Mouse (Mus musculus) intestine, postnatal 0 days (tissue): ENCODE measurements at regions not wholly inside any gene's neighbourhood (a gene's known extent, or its start where the extent isn't known, plus 50 kb on each side); places are given as distances from the start of the nearest gene placed in this dataset.

ENCODE experiments used
- ATAC-seq: fragments of 200-750 bp; cut with Nextera tagmentation; 2 replicates; pipeline ENCODE4 v1.8.0; 2017; ENCODE audit warnings: mild to moderate bottlenecking, moderate TSS enrichment, moderate library complexity
- H3K27ac ChIP-seq: fragments of 300-500 bp; sonication (generic); 2 replicates; pipeline ENCODE4 v1.5.1; 2014; ENCODE audit warnings: mild to moderate bottlenecking, low read depth, low read length, moderate library complexity
- H3K27me3 ChIP-seq: fragments of 300-500 bp; sonication (generic); replicated peaks from 2 replicates; pipeline ENCODE4 v1.6.1; 2014; ENCODE audit warnings: low read length, mixed read lengths; ENCODE audit not compliant: control insufficient read depth, insufficient read depth
- H3K36me3 ChIP-seq: fragments of 300-500 bp; sonication (generic); 2 replicates; pipeline ENCODE4 v1.6.1; 2014; ENCODE audit warnings: mild to moderate bottlenecking, moderate library complexity; ENCODE audit not compliant: control insufficient read depth, insufficient read depth
- H3K4me1 ChIP-seq: fragments of 300-500 bp; sonication (generic); replicated peaks from 2 replicates; pipeline ENCODE4 v1.6.1; 2014; ENCODE audit warnings: antibody characterized with exemption, low read length, mixed read lengths; ENCODE audit not compliant: control insufficient read depth, insufficient read depth
- H3K4me2 ChIP-seq: fragments of 300-500 bp; sonication (generic); replicated peaks from 2 replicates; pipeline ENCODE4 v1.6.1; 2014; ENCODE audit warnings: low read depth, mild to moderate bottlenecking, moderate library complexity
- H3K4me3 ChIP-seq: fragments of 300-500 bp; sonication (generic); 2 replicates; pipeline ENCODE4 v1.5.1; 2014; ENCODE audit warnings: low read depth, low read length
- H3K9ac ChIP-seq: fragments of 300-500 bp; sonication (generic); 2 replicates; pipeline ENCODE4 v1.6.1; 2014; ENCODE audit warnings: mild to moderate bottlenecking, low read depth, low read length
- H3K9me3 ChIP-seq: fragments of 300-500 bp; sonication (generic); 2 replicates; pipeline ENCODE4 v1.6.1; 2016; ENCODE audit warnings: mixed run types; ENCODE audit not compliant: control insufficient read depth
- CTCF ChIP-seq: sonication (generic); IDR thresholded peaks from 2 replicates; pipeline ENCODE4 v1.5.1; 2016; ENCODE audit warnings: low read depth, mild to moderate bottlenecking, control low read depth, antibody characterized with exemption, moderate library complexity
- WGBS: fragments of 180-500 bp; shearing (Covaris S2); extraction: QIAGEN DNeasy Blood & Tissue Kit; methylation state at CpG from one replicate; pipeline ENCODE4 v1.1.7; 2014; 5-methylcytosine and 5-hydroxymethylcytosine counted together

GRCm38 (mm10) chr13:112044372-112044771, 235.6 kb upstream of the Map3k1 start:
- 66% methylated on average over 5 of the region's 5 CpGs for WGBS

GRCm38 (mm10) chr13:112046247-112047211, 237.7 kb upstream of the Map3k1 start:
- H3K36me3 ChIP-seq: no peaks in the 10 kb centered on the region
- ATAC-seq: no peak
- no peaks in the 10 kb centered on the region for H3K9me3 ChIP-seq
- no peak overlapping the region for H3K9ac ChIP-seq
- H3K4me2 ChIP-seq: no peak overlapping the region
- TF ChIP-seq CTCF: no peak
- H3K4me1 ChIP-seq: no peaks in the 10 kb centered on the region
- WGBS: 76% methylated on average over 15 of the region's 15 CpGs
- H3K4me3 ChIP-seq: no peak overlapping the region
- H3K27ac ChIP-seq: no peak overlapping the region
- H3K27me3 ChIP-seq: no peaks in the 10 kb centered on the region

More at GRCm38 (mm10) chr13:112044372-112044771, 235.6 kb upstream of the Map3k1 start:
- no peak overlapping the region for H3K27ac ChIP-seq
- no peaks in the 10 kb centered on the region for H3K9me3 ChIP-seq
- H3K4me3 ChIP-seq: no peak overlapping the region
- H3K36me3 ChIP-seq: no peaks in the 10 kb centered on the region
- TF ChIP-seq CTCF: no peak
- no peak overlapping the region for H3K9ac ChIP-seq
- no peaks in the 10 kb centered on the region for H3K4me1 ChIP-seq
- H3K27me3 ChIP-seq: no peaks in the 10 kb centered on the region
- ATAC-seq: no peak
- H3K4me2 ChIP-seq: no peak overlapping the region

GRCm38 (mm10) chr13:112047408-112047807, 238.6 kb upstream of the Map3k1 start:
- ATAC-seq: no peak
- TF ChIP-seq CTCF: no peak
- Histone ChIP-seq H3K9ac (no peak overlapping the region), H3K9me3 (no peaks in the 10 kb centered on the region), H3K4me2 (no peak overlapping the region), H3K27me3 (no peaks in the 10 kb centered on the region), H3K4me3 (no peak overlapping the region), H3K36me3 (no peaks in the 10 kb centered on the region), H3K27ac (no peak overlapping the region), H3K4me1 (no peaks in the 10 kb centered on the region)
- 35% methylated on average over 3 of the region's 3 CpGs for WGBS

- no peak overlapping the region for H3K27ac ChIP-seq
- TF ChIP-seq CTCF: no peak
- H3K4me3 ChIP-seq: no peak overlapping the region
- no peaks in the 10 kb centered on the region for H3K36me3 ChIP-seq
- no peak overlapping the region for H3K4me2 ChIP-seq
- no peaks in the 10 kb centered on the region for H3K4me1 ChIP-seq
- WGBS: 65% methylated on average over 13 of the region's 13 CpGs
- no peak for ATAC-seq
- no peak overlapping the region for H3K9ac ChIP-seq
- H3K9me3 ChIP-seq: no peaks in the 10 kb centered on the region
- no peaks in the 10 kb centered on the region for H3K27me3 ChIP-seq
These were observed 239.1 kb upstream of the Map3k1 start for GRCm38 (mm10) chr13:112047874-112048273.

GRCm38 (mm10) chr13:112048327-112048726, 239.5 kb upstream of the Map3k1 start:
- Histone ChIP-seq H3K4me1 (no peaks in the 10 kb centered on the region), H3K27ac (no peak overlapping the region), H3K4me2 (no peak overlapping the region), H3K36me3 (no peaks in the 10 kb centered on the region), H3K27me3 (no peaks in the 10 kb centered on the region), H3K9ac (no peak overlapping the region), H3K4me3 (no peak overlapping the region), H3K9me3 (no peaks in the 10 kb centered on the region)
- 81% methylated on average over 6 of the region's 6 CpGs for WGBS
- no peak for ATAC-seq
- no peak for TF ChIP-seq CTCF

- WGBS: 90% methylated on average over 11 of the region's 11 CpGs
- Histone ChIP-seq H3K4me2 (no peak overlapping the region), H3K36me3 (no peaks in the 10 kb centered on the region), H3K27ac (no peak overlapping the region), H3K27me3 (no peaks in the 10 kb centered on the region), H3K4me1 (no peaks in the 10 kb centered on the region), H3K9me3 (no peaks in the 10 kb centered on the region), H3K4me3 (no peak overlapping the region), H3K9ac (no peak overlapping the region)
- ATAC-seq: no peak
- no peak for TF ChIP-seq CTCF
These were observed 237.4 kb upstream of the Ankrd55 start for GRCm38 (mm10) chr13:112050892-112051291.
